ENCODE assay signal across 8 mouse cellular contexts in genomic region chr11:78261380-78262352, GRCm38 (mm10). TPM values are rescaled to one million over a fixed set of nuclear protein-coding genes. Genes with fewer than 3 reads are reported as not detected.
DNase-seq lines count a peak whose midpoint lies in the region; ATAC-seq and TF ChIP-seq lines count a peak whose summit lies in the region.

2610507B11Rik (plus strand) TSS chr11:78261752.

- peak within 1 kb of the TSS; percentile 86 for H3K9ac ChIP-seq in heart, embryonic 15.5 days
- peak within 1 kb of the TSS; percentile 71 for H3K9ac ChIP-seq in liver, embryonic 14.5 days (replicated peaks)
- peak within 1 kb of the TSS; percentile 85 for H3K9ac ChIP-seq in neural tube, embryonic 11.5 days (ENCODE audit: low read length)
- peak within 1 kb of the TSS; percentile 85 for H3K9ac ChIP-seq in stomach, postnatal 0 days (ENCODE audit: low read length)

- peak within 1 kb of the TSS; percentile 60 for H3K4me2 ChIP-seq in heart, embryonic 15.5 days
- peak within 1 kb of the TSS; percentile 87 for H3K4me2 ChIP-seq in liver, embryonic 14.5 days (ENCODE audit: low read depth)
- peak within 1 kb of the TSS; percentile 75 for H3K4me2 ChIP-seq in neural tube, embryonic 11.5 days (ENCODE audit: low read depth)
- H3K4me2 ChIP-seq in stomach, postnatal 0 days (replicated peaks; ENCODE audit: low read depth): peak within 1 kb of the TSS; percentile 76

- TF ChIP-seq CTCF in liver, embryonic 14.5 days (IDR thresholded peaks at IDR 0.05; ENCODE audit: low read depth): no peak; the same call in 1 of the 2 replicates
- TF ChIP-seq CTCF in stomach, postnatal 0 days (IDR thresholded peaks at IDR 0.05; ENCODE audit: low read depth): peak; percentile 37

- no peaks in the 10 kb centered on the region for H3K9me3 ChIP-seq in forebrain, embryonic 10.5 days
- H3K9me3 ChIP-seq in heart, embryonic 15.5 days (replicated peaks): no peaks in the 10 kb centered on the region
- H3K9me3 ChIP-seq in liver, embryonic 14.5 days (ENCODE audit: control insufficient read depth, low read length): no peaks in the 10 kb centered on the region
- no peaks in the 10 kb centered on the region for H3K9me3 ChIP-seq in neural tube, embryonic 11.5 days (ENCODE audit: control insufficient read depth, low read length)
- H3K9me3 ChIP-seq in stomach, postnatal 0 days (ENCODE audit: control insufficient read depth, low read length): no peaks in the 10 kb centered on the region

- under 1% methylated on average over 114 of the region's 115 CpGs for WGBS in forebrain, embryonic 10.5 days
- WGBS in heart, embryonic 15.5 days: under 1% methylated on average over 111 of the region's 115 CpGs
- under 1% methylated on average over 100 of the region's 115 CpGs for WGBS in liver, embryonic 14.5 days (ENCODE audit: insufficient replicate concordance)
- under 1% methylated on average over 107 of the region's 115 CpGs for WGBS in neural tube, embryonic 11.5 days
- under 1% methylated on average over 103 of the region's 115 CpGs for WGBS in stomach, postnatal 0 days

- peaks cover 14% of the 10 kb centered on the region for H3K4me1 ChIP-seq in forebrain, embryonic 10.5 days
- H3K4me1 ChIP-seq in heart, embryonic 15.5 days (replicated peaks): peaks cover 13% of the 10 kb centered on the region
- peaks cover 0 to 4% of the 10 kb centered on the region in 2 experiments; a peak in 1 of 4 replicates for H3K4me1 ChIP-seq in liver, embryonic 14.5 days (replicated peaks; ENCODE audit: control insufficient read depth in 2 of 2, insufficient read depth in 2 of 2, low read length in 1 of 2)
- H3K4me1 ChIP-seq in neural tube, embryonic 11.5 days (ENCODE audit: control insufficient read depth, insufficient read depth, low read length): 0 out of 2 replicates have a peak, but pooled peaks cover 5% of the 10 kb centered on the region
- H3K4me1 ChIP-seq in stomach, postnatal 0 days (replicated peaks; ENCODE audit: control insufficient read depth, insufficient read depth): no peaks in the 10 kb centered on the region

- peaks cover 38% of the 10 kb centered on the region for H3K36me3 ChIP-seq in forebrain, embryonic 10.5 days (replicated peaks)
- peaks cover 33% of the 10 kb centered on the region for H3K36me3 ChIP-seq in heart, embryonic 15.5 days
- H3K36me3 ChIP-seq in liver, embryonic 14.5 days (replicated peaks; ENCODE audit: control insufficient read depth, insufficient read depth, low read depth): peaks cover 26% of the 10 kb centered on the region
- H3K36me3 ChIP-seq in neural tube, embryonic 11.5 days (ENCODE audit: control insufficient read depth, insufficient read depth, low read length): peaks cover 14% of the 10 kb centered on the region
- peaks cover 3% of the 10 kb centered on the region; the same call in 1 of the 2 replicates for H3K36me3 ChIP-seq in stomach, postnatal 0 days (ENCODE audit: control insufficient read depth, insufficient read depth, low read length)

- TF ChIP-seq EP300 in liver, embryonic 14.5 days (IDR thresholded peaks at IDR 0.05; ENCODE audit: low read depth): no peak
- no peak for TF ChIP-seq EP300 in stomach, postnatal 0 days (optimal IDR thresholded peaks at IDR 0.05)

- peak within 1 kb of the TSS; percentile 95 for H3K27ac ChIP-seq in forebrain, embryonic 10.5 days
- peak within 1 kb of the TSS; percentile 90 for H3K27ac ChIP-seq in heart, embryonic 15.5 days
- H3K27ac ChIP-seq in liver, embryonic 14.5 days: peak within 1 kb of the TSS; percentile 55
- H3K27ac ChIP-seq in neural tube, embryonic 11.5 days (ENCODE audit: low read depth, low read length): peak within 1 kb of the TSS; percentile 53; the same call in 1 of the 2 replicates
- peak within 1 kb of the TSS; percentile 88 for H3K27ac ChIP-seq in stomach, postnatal 0 days (replicated peaks)

- H3K27me3 ChIP-seq in forebrain, embryonic 10.5 days (ENCODE audit: poor library complexity, severe bottlenecking): peaks cover 19% of the 10 kb centered on the region
- peaks cover 10% of the 10 kb centered on the region; the same call in 1 of the 2 replicates for H3K27me3 ChIP-seq in heart, embryonic 15.5 days
- no peaks in the 10 kb centered on the region for H3K27me3 ChIP-seq in liver, embryonic 14.5 days (ENCODE audit: control insufficient read depth, insufficient read depth, low read length)
- H3K27me3 ChIP-seq in neural tube, embryonic 11.5 days (ENCODE audit: control insufficient read depth, insufficient read depth, low read length): 0 out of 2 replicates have a peak, but pooled peaks cover 2% of the 10 kb centered on the region
- no peaks in the 10 kb centered on the region for H3K27me3 ChIP-seq in stomach, postnatal 0 days (ENCODE audit: control insufficient read depth, insufficient read depth, low read length)

- peak; percentile 89 for ATAC-seq in CD4-positive, CD25-positive, alpha-beta regulatory T cell, adult 4 months
- ATAC-seq in heart, embryonic 15.5 days (replicated peaks; ENCODE audit: insufficient number of reproducible peaks, insufficient read depth, low FRiP score, low read depth): peak; percentile 98
- ATAC-seq in liver, embryonic 14.5 days (ENCODE audit: insufficient read depth): peak; percentile 95
- peak; percentile 88 for ATAC-seq in neural tube, embryonic 11.5 days (ENCODE audit: insufficient read depth, low FRiP score, low TSS enrichment)
- ATAC-seq in stomach, postnatal 0 days (ENCODE audit: low FRiP score, low TSS enrichment): peak; percentile 95

- peak within 1 kb of the TSS; percentile 96 for H3K4me3 ChIP-seq in forebrain, embryonic 10.5 days
- H3K4me3 ChIP-seq in heart, embryonic 15.5 days: peak within 1 kb of the TSS; percentile 98
- H3K4me3 ChIP-seq in liver, embryonic 14.5 days (ENCODE audit: insufficient read depth in 1 of 2, low read depth in 2 of 2, low read length in 2 of 2): peak within 1 kb of the TSS; percentile 68 to 74
- peak within 1 kb of the TSS; percentile 78 for H3K4me3 ChIP-seq in neural tube, embryonic 11.5 days (ENCODE audit: low read depth, low read length)
- peak within 1 kb of the TSS; percentile 90 for H3K4me3 ChIP-seq in stomach, postnatal 0 days (ENCODE audit: low read depth, low read length)

- peak; percentile 88 for DNase-seq in c-Kit-negative CD71-positive TER-119-positive erythroid progenitor cells, embryonic 14.5 days (ENCODE audit: low read depth, low spot score)
- DNase-seq in forebrain, embryonic 10.5 days (ENCODE audit: extremely low spot score, low spot score): peak; percentile 91
- peak; percentile 91 to 97 for DNase-seq in kidney, postnatal 25 days
- DNase-seq in liver, embryonic 14.5 days (ENCODE audit: low read depth in 3 of 3, low spot score in 3 of 3): peak; percentile 85 to 89 (median 88)
- DNase-seq in neural tube, embryonic 11.5 days (ENCODE audit: low spot score): peak; percentile 96
- peak; percentile 98 for DNase-seq in stomach, postnatal 0 days (ENCODE audit: low spot score)

RNA-seq across cellular contexts. Expression of gene 2610507B11Rik, which starts in this region (rescaled TPM):
- polyA plus RNA-seq in CD4-positive, CD25-positive, alpha-beta regulatory T cell, adult 4 months (2017; shearing (Covaris generic)): 10 to 100 TPM; 34.2 to 48.1 TPM
- polyA plus RNA-seq in forebrain, embryonic 10.5 days (2016; fragmentation: Nextera tagmentation; extraction: Ambion mirVana): 72.5 and 72.7 TPM in 2 replicates
- polyA plus RNA-seq in heart, embryonic 15.5 days (2015; fragmentation: Nextera tagmentation; extraction: Ambion mirVana): 63.9 and 71.9 TPM in 2 replicates
- polyA plus RNA-seq in liver, embryonic 14.5 days (2012; rRNA removed): 17.3 and 20.5 TPM in 2 replicates
- 26.5 and 32.8 TPM in 2 replicates for polyA plus RNA-seq in liver, embryonic 14.5 days (2014; fragmentation: Nextera tagmentation; extraction: Ambion mirVana)
- polyA plus RNA-seq in neural tube, embryonic 11.5 days (2014; fragmentation: Nextera tagmentation; extraction: Ambion mirVana): 68.2 and 68.9 TPM in 2 replicates
- polyA plus RNA-seq in stomach, postnatal 0 days (2015; fragmentation: Nextera tagmentation; extraction: Ambion mirVana): 54.4 and 74.9 TPM in 2 replicates

Comparison
In these comparisons a context has a peak if more than half of its experiments do, and no peak if none do; other contexts are left out.
1. Peak in every context shown above with its lines: DNase-seq, ATAC-seq, H3K4me3 ChIP-seq and H3K27ac ChIP-seq.